ENCODE assay signal across 29 mouse cellular contexts in the genomic region with DNA sequence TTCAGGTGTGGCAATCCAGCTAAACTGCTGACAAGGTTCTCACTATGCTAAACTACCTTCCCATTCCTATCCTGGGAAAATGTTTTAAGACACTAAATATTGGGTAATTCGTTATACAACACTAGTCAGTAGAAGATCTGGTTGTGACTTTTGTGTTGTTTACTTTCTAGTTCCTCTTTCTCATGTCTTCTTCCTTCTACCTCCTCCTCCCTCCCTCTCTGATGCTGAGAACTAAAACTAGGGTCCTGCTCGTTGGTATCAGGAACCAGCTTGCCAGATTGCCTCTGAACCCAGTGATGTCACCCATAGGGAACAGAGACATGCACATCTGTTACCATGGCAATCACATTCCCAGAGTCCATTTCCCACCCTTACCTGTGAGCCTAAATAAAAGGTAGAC. TPM values are rescaled to one million over a fixed set of nuclear protein-coding genes. Genes with fewer than 3 reads are reported as not detected.
A peak's percentile ranks its signal among the peaks of the same experiment; 100 is the strongest.
DNase-seq lines count a peak whose midpoint lies in the region; ATAC-seq lines count a peak whose summit lies in the region.
"Had no signal": no experiment of that assay in that cellular context is flagged by ENCODE, and none has a peak within 500 bp of the region (broad histone marks: within the 10 kb centered on the region; RNA-seq: fewer than 3 reads in every experiment).

No protein-coding gene starts in this region.

- 79% methylated on average over 2 of the region's 2 CpGs for WGBS in forebrain, embryonic 15.5 days
- 72% methylated on average over 2 of the region's 2 CpGs for WGBS in forebrain, embryonic 14.5 days
- WGBS in heart, embryonic 14.5 days = 68% methylated on average over 2 of the region's 2 CpGs
- WGBS in macrophage (ENCODE audit: missing documents) = 0% methylated on average over 2 of the region's 2 CpGs

- no peaks in the 10 kb centered on the region for H3K4me1 ChIP-seq in forebrain, embryonic 15.5 days
- no peaks in the 10 kb centered on the region for H3K4me1 ChIP-seq in forebrain, embryonic 14.5 days (ENCODE audit: control insufficient read depth, insufficient read depth, low read length)
- peaks cover 12 to 31% of the 10 kb centered on the region in 2 experiments for H3K4me1 ChIP-seq in heart, embryonic 14.5 days (ENCODE audit: control insufficient read depth in 2 of 2, insufficient read depth in 2 of 2, low read length in 2 of 2)
- H3K4me1 ChIP-seq: embryonic facial prominence, embryonic 10.5 days; intestine, embryonic 15.5 days; limb, embryonic 15.5 days; midbrain, embryonic 13.5 days; neural tube, embryonic 12.5 days; stomach, embryonic 15.5 days had no signal

- H3K9me3 ChIP-seq in forebrain, embryonic 15.5 days = no peaks in the 10 kb centered on the region
- H3K9me3 ChIP-seq in forebrain, embryonic 14.5 days (replicated peaks; ENCODE audit: control insufficient read depth, low read length) = no peaks in the 10 kb centered on the region
- H3K9me3 ChIP-seq in heart, embryonic 14.5 days (ENCODE audit: control insufficient read depth, low read length) = no peaks in the 10 kb centered on the region
- H3K9me3 ChIP-seq: embryonic facial prominence, embryonic 10.5 days; intestine, embryonic 15.5 days; limb, embryonic 15.5 days; midbrain, embryonic 13.5 days; neural tube, embryonic 12.5 days; stomach, embryonic 15.5 days had no signal

- H3K4me3 ChIP-seq in forebrain, embryonic 15.5 days = no peak overlapping the region
- H3K4me3 ChIP-seq in forebrain, embryonic 14.5 days (ENCODE audit: low read depth, low read length) = no peak overlapping the region
- H3K4me3 ChIP-seq in heart, embryonic 14.5 days (ENCODE audit: control insufficient read depth in 1 of 2, insufficient read depth in 1 of 2, low read depth in 1 of 2, low read length in 2 of 2) = no peak overlapping the region
- H3K4me3 ChIP-seq in macrophage (ENCODE audit: inconsistent target) = no peak overlapping the region
- H3K4me3 ChIP-seq: embryonic facial prominence, embryonic 10.5 days; intestine, embryonic 15.5 days; limb, embryonic 15.5 days; midbrain, embryonic 13.5 days; neural tube, embryonic 12.5 days; stomach, embryonic 15.5 days had no signal

- no peak for DNase-seq in forebrain, embryonic 14.5 days (ENCODE audit: low spot score)
- DNase-seq in heart, postnatal 10 days = no peak
- peak; percentile 50 for DNase-seq in A20 (ENCODE audit: low read depth, low spot score)
- DNase-seq in lung, adult 18-20 months = no peak
- DNase-seq in cerebellum, postnatal 36 days = no peak
- DNase-seq: adrenal gland, postnatal 25 days; cerebellum, adult 9-10 months; gastrocnemius, postnatal 14 days; heart, postnatal 4 days; kidney, adult 8-10 months; kidney, postnatal 10 days; left cerebral cortex, postnatal 4 days; retina, postnatal 1 day; right cerebral cortex, postnatal 25 days; thymus, postnatal 25 days had no signal

- ATAC-seq in forebrain, embryonic 15.5 days (replicated peaks) = 0 out of 2 replicates have a peak, but pooled peaks have one; percentile 12
- no peak for ATAC-seq in forebrain, embryonic 14.5 days
- ATAC-seq in heart, embryonic 14.5 days (ENCODE audit: insufficient number of reproducible peaks, insufficient read depth, low FRiP score, low read depth) = no peak
- ATAC-seq: CD4-positive, CD25-positive, alpha-beta regulatory T cell, adult 4 months; hindbrain, embryonic 16.5 days; intestine, embryonic 15.5 days had no signal

- H3K79me2 ChIP-seq in macrophage (ENCODE audit: inconsistent target) = peaks cover 17% of the 10 kb centered on the region; the same call in 1 of the 2 replicates

- H3K9ac ChIP-seq in forebrain, embryonic 15.5 days (replicated peaks) = no peak overlapping the region
- H3K9ac ChIP-seq in forebrain, embryonic 14.5 days (ENCODE audit: low read length) = no peak overlapping the region
- no peak overlapping the region for H3K9ac ChIP-seq in heart, embryonic 14.5 days (ENCODE audit: low read length)
- H3K9ac ChIP-seq: intestine, embryonic 15.5 days; limb, embryonic 15.5 days; liver, embryonic 14.5 days; midbrain, embryonic 13.5 days; neural tube, embryonic 12.5 days; stomach, embryonic 15.5 days had no signal

- H3K27me3 ChIP-seq in forebrain, embryonic 15.5 days = no peaks in the 10 kb centered on the region
- no peaks in the 10 kb centered on the region for H3K27me3 ChIP-seq in forebrain, embryonic 14.5 days (replicated peaks; ENCODE audit: control insufficient read depth, insufficient read depth, low read length)
- H3K27me3 ChIP-seq in heart, embryonic 14.5 days (ENCODE audit: control insufficient read depth, insufficient read depth, low read length) = no peaks in the 10 kb centered on the region
- H3K27me3 ChIP-seq: intestine, embryonic 15.5 days; limb, embryonic 15.5 days; midbrain, embryonic 13.5 days; neural tube, embryonic 12.5 days; stomach, embryonic 15.5 days had no signal

- H3K4me2 ChIP-seq in forebrain, embryonic 15.5 days (replicated peaks) = no peak overlapping the region
- no peak overlapping the region for H3K4me2 ChIP-seq in forebrain, embryonic 14.5 days (ENCODE audit: low read length)
- peak overlapping the region; percentile 77 for H3K4me2 ChIP-seq in heart, embryonic 14.5 days (ENCODE audit: low read length)
- H3K4me2 ChIP-seq: intestine, embryonic 15.5 days; limb, embryonic 15.5 days; midbrain, embryonic 13.5 days; neural tube, embryonic 12.5 days; stomach, embryonic 15.5 days had no signal

- peaks cover 33% of the 10 kb centered on the region for H3K36me3 ChIP-seq in forebrain, embryonic 15.5 days
- peaks cover 37% of the 10 kb centered on the region for H3K36me3 ChIP-seq in forebrain, embryonic 14.5 days (ENCODE audit: control insufficient read depth, insufficient read depth, low read length)
- H3K36me3 ChIP-seq in heart, embryonic 14.5 days (ENCODE audit: control insufficient read depth, insufficient read depth, low read length) = peaks cover 54% of the 10 kb centered on the region
- peaks cover 12% of the 10 kb centered on the region; the same call in 1 of the 2 replicates for H3K36me3 ChIP-seq in macrophage (ENCODE audit: inconsistent target)

- intact Hi-C loops in heart, postnatal 10 days (cut with DNase I) = no loop called here

- no peak overlapping the region for H3K27ac ChIP-seq in forebrain, embryonic 15.5 days (replicated peaks)
- no peak overlapping the region for H3K27ac ChIP-seq in forebrain, embryonic 14.5 days (ENCODE audit: low read depth, low read length)
- no peak overlapping the region; a peak in 1 of 4 replicates for H3K27ac ChIP-seq in heart, embryonic 14.5 days (replicated peaks in 1 of 2; ENCODE audit: control insufficient read depth in 1 of 2, insufficient read depth in 1 of 2, low read depth in 2 of 2, low read length in 2 of 2)
- peak overlapping the region; percentile 17 for H3K27ac ChIP-seq in macrophage
- H3K27ac ChIP-seq: embryonic facial prominence, embryonic 10.5 days; intestine, embryonic 15.5 days; limb, embryonic 15.5 days; liver, embryonic 14.5 days; midbrain, embryonic 13.5 days; neural tube, embryonic 12.5 days; stomach, embryonic 15.5 days had no signal

RNA-seq across cellular contexts. Expression of a gene that starts 1.6 kb away (rescaled TPM):
- not detected in 2 replicates for polyA plus RNA-seq in forebrain, embryonic 15.5 days (2015; fragmentation: Nextera tagmentation; extraction: Ambion mirVana)
- polyA plus RNA-seq in forebrain, embryonic 14.5 days (2014; fragmentation: Nextera tagmentation; extraction: Ambion mirVana) = not detected in 2 replicates
- polyA plus RNA-seq in heart, embryonic 14.5 days (2014; fragmentation: Nextera tagmentation; extraction: Ambion mirVana) = 6.6 and 10.1 TPM in 2 replicates
- 10 to 100 TPM; 41.9 to 49.7 TPM for total RNA-seq in heart, postnatal 10 days (2021)
- total RNA-seq in macrophage (2018; cell fraction: chromatin; rRNA removed) = 10 to 100 TPM in 4 of 26 experiments, 1 to 10 TPM in 11, under 1 TPM in 9, not detected in 2; 0.29 to 21.3 (median 2.0) TPM
- 10 to 100 TPM in 19 of 26 experiments, 1 to 10 TPM in 7; 5.0 to 29.2 (median 15.8) TPM for total RNA-seq in macrophage (2018; cell fraction: cytosol; rRNA removed)
- total RNA-seq in macrophage (2018; cell fraction: nucleus; rRNA removed) = 10 to 100 TPM in 10 of 26 experiments, 1 to 10 TPM in 16; 1.2 to 36.2 (median 9.5) TPM
- polyA plus RNA-seq in macrophage (2018) = 1.4 to 24.9 TPM (median 11.7 TPM) in 3 replicates
- total RNA-seq: layer of hippocampus, adult 18-20 months; left cerebral cortex, postnatal 4 days had no signal
- polyA plus RNA-seq: CD4-positive, CD25-positive, alpha-beta regulatory T cell, adult 4 months; embryonic facial prominence, embryonic 10.5 days; hindbrain, embryonic 16.5 days; intestine, embryonic 15.5 days; limb, embryonic 15.5 days; lung, embryonic 16.5 days; midbrain, embryonic 13.5 days; neural tube, embryonic 12.5 days; stomach, embryonic 15.5 days had no signal

RNA-seq across cellular contexts. Expression of a gene that starts 12.1 kb away (rescaled TPM):
- polyA plus RNA-seq in forebrain, embryonic 15.5 days (2015; fragmentation: Nextera tagmentation; extraction: Ambion mirVana) = 47.1 and 47.4 TPM in 2 replicates
- 37.4 and 47.2 TPM in 2 replicates for polyA plus RNA-seq in forebrain, embryonic 14.5 days (2014; fragmentation: Nextera tagmentation; extraction: Ambion mirVana)
- polyA plus RNA-seq in heart, embryonic 14.5 days (2014; fragmentation: Nextera tagmentation; extraction: Ambion mirVana) = 42.0 and 49.1 TPM in 2 replicates
- total RNA-seq in heart, postnatal 10 days (2021) = 10 to 100 TPM; 47.4 to 51.8 TPM
- total RNA-seq in macrophage (2018; cell fraction: chromatin; rRNA removed) = 10 to 100 TPM in 7 of 26 experiments, 1 to 10 TPM in 19; 2.6 to 28.6 (median 7.7) TPM
- 10 to 100 TPM; 17.8 to 62.6 (median 37.8) TPM for total RNA-seq in macrophage (2018; cell fraction: cytosol; rRNA removed)
- total RNA-seq in macrophage (2018; cell fraction: nucleus; rRNA removed) = 10 to 100 TPM in 23 of 26 experiments, 1 to 10 TPM in 3; 4.4 to 36.1 (median 16.9) TPM
- 30.5 to 37.2 TPM (median 31.6 TPM) in 3 replicates for polyA plus RNA-seq in macrophage (2018)

RNA-seq across cellular contexts. Expression of a gene that starts 12.1 kb away (rescaled TPM):
- polyA plus RNA-seq in forebrain, embryonic 15.5 days (2015; fragmentation: Nextera tagmentation; extraction: Ambion mirVana) = 212 and 220 TPM in 2 replicates
- 167 and 188 TPM in 2 replicates for polyA plus RNA-seq in forebrain, embryonic 14.5 days (2014; fragmentation: Nextera tagmentation; extraction: Ambion mirVana)
- polyA plus RNA-seq in heart, embryonic 14.5 days (2014; fragmentation: Nextera tagmentation; extraction: Ambion mirVana) = 496 and 549 TPM in 2 replicates
- 1,000 to 10,000 TPM; 1,198 to 1,226 TPM for total RNA-seq in heart, postnatal 10 days (2021)
- total RNA-seq in macrophage (2018; cell fraction: chromatin; rRNA removed) = 100 to 1,000 TPM in 25 of 26 experiments, 10 to 100 TPM in 1; 89.7 to 283 (median 164) TPM
- 100 to 1,000 TPM; 125 to 185 (median 161) TPM for total RNA-seq in macrophage (2018; cell fraction: cytosol; rRNA removed)
- 100 to 1,000 TPM; 107 to 234 (median 158) TPM for total RNA-seq in macrophage (2018; cell fraction: nucleus; rRNA removed)
- 152 to 201 TPM (median 158 TPM) in 3 replicates for polyA plus RNA-seq in macrophage (2018)

RNA-seq across cellular contexts. Expression of a gene that starts 28.4 kb away (rescaled TPM):
- polyA plus RNA-seq in forebrain, embryonic 15.5 days (2015; fragmentation: Nextera tagmentation; extraction: Ambion mirVana) = 6.3 and 7.0 TPM in 2 replicates
- polyA plus RNA-seq in forebrain, embryonic 14.5 days (2014; fragmentation: Nextera tagmentation; extraction: Ambion mirVana) = 7.0 and 8.3 TPM in 2 replicates
- polyA plus RNA-seq in heart, embryonic 14.5 days (2014; fragmentation: Nextera tagmentation; extraction: Ambion mirVana) = 3.5 and 3.8 TPM in 2 replicates
- total RNA-seq in heart, postnatal 10 days (2021) = 1 to 10 TPM; 2.8 to 3.7 TPM
- 1 to 10 TPM in 16 of 26 experiments, under 1 TPM in 10; 0.25 to 5.5 (median 1.7) TPM for total RNA-seq in macrophage (2018; cell fraction: chromatin; rRNA removed)
- 1 to 10 TPM in 19 of 26 experiments, under 1 TPM in 7; 0.19 to 3.4 (median 2.2) TPM for total RNA-seq in macrophage (2018; cell fraction: cytosol; rRNA removed)
- 1 to 10 TPM in 15 of 26 experiments, under 1 TPM in 11; 0.16 to 6.6 (median 1.4) TPM for total RNA-seq in macrophage (2018; cell fraction: nucleus; rRNA removed)
- 2.0 to 2.5 TPM (median 2.4 TPM) in 3 replicates for polyA plus RNA-seq in macrophage (2018)

RNA-seq across cellular contexts. Expression of a gene that starts 37.3 kb away (rescaled TPM):
- 90.1 and 94.7 TPM in 2 replicates for polyA plus RNA-seq in forebrain, embryonic 15.5 days (2015; fragmentation: Nextera tagmentation; extraction: Ambion mirVana)
- polyA plus RNA-seq in forebrain, embryonic 14.5 days (2014; fragmentation: Nextera tagmentation; extraction: Ambion mirVana) = 92.6 and 92.8 TPM in 2 replicates
- 52.6 and 54.0 TPM in 2 replicates for polyA plus RNA-seq in heart, embryonic 14.5 days (2014; fragmentation: Nextera tagmentation; extraction: Ambion mirVana)
- 100 to 1,000 TPM; 272 to 274 TPM for total RNA-seq in heart, postnatal 10 days (2021)
- total RNA-seq in macrophage (2018; cell fraction: chromatin; rRNA removed) = 10 to 100 TPM in 19 of 26 experiments, 1 to 10 TPM in 7; 2.5 to 41.1 (median 21.3) TPM
- total RNA-seq in macrophage (2018; cell fraction: cytosol; rRNA removed) = 100 to 1,000 TPM; 287 to 689 (median 416) TPM
- 10 to 100 TPM; 22.4 to 93.9 (median 50.4) TPM for total RNA-seq in macrophage (2018; cell fraction: nucleus; rRNA removed)
- 124 to 738 TPM (median 612 TPM) in 3 replicates for polyA plus RNA-seq in macrophage (2018)
